Mouse (Mus musculus): ENCODE measurements around the gene Fam183b.
"Not testable (repeated sequence)": the region's sequence is repeated elsewhere in the genome, so short reads cannot be mapped to it uniquely, and the experiment has no call there.

The Fam183b gene

DNA sequence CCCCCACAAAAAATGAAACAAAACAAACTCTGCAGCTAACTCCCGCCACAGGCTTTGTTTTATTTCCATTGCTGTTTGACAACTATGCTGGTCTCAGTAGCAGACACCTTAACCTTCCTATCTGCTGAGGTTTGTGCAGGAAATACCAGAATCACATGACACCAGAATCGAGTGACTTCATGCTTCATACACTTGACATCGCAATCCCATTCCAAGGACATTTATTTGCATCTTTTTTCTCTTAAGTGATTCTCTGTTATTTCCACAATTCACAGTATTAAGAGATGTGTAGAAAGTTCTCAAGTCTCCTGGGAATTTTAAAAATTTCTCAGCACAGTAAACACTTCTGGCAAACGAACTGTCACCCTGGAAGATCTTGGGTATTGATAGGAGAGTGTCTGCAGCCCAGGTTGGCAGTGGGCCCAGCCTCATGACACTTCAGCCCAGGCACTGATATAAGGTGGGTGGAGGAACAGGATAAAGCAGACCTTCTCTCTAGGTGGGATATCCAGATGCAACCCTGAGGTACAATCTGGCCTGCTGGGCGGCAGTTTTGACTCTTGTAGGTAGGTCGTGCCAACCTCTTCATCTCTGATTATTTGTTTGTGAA lies 19.2 kb downstream of the Fam183b start, which contains the start of gene Olfr314:
Gene Olfr314, plus strand, starts transcription at position 473 of the 610 bp plus-strand sequence.
- DNase-seq (ENCODE audit: inconsistent age in 2 of 2, low spot score in 1 of 2), result no peak

DNA sequence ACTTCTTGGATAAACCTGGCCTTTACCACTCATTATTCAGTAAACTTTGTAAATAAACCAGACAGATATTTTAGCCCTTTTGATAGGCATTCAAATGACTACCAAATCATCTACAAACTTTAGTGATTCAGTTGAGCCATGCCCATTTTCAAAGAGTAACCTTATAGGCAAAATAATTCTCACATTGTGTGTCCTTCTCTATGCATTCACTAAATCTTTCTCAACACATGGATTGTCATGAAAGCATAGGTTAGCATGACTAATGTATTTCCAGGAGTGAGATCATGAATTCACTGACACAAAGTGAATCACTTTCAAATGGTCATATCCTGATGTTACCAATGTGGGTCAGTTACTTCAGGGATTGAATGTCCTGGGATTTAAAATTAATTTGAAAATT lies 28.9 kb downstream of the Fam183b start, which contains the start of gene Olfr315:
Gene Olfr315, plus strand, starts transcription at position 301 of the 400 bp plus-strand sequence.
- DNase-seq (ENCODE audit: inconsistent age in 2 of 2, low spot score in 1 of 2), result no peak

DNA sequence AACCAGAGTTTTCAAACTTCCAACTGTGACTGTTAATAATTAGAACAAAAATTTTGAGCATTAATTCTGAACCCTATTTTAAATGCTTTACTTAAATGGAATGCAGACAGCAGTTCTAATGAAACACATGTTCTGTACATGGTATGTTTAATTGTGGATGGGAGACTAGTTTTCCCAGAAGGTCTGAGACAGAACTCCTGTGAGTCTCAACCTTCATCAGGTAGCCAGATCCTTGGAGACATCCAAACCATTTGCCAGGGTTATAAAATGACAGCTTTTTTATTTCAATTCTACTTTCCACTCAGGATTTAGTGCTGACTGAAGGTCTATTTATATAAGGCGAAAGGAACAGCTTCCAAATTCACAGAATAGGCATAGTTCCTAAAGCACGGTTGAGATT lies 49.3 kb downstream of the Fam183b start, which contains the start of gene Olfr316:
Gene Olfr316, plus strand, starts transcription at position 301 of the 400 bp plus-strand sequence.
- no peak for DNase-seq (ENCODE audit: inconsistent age in 2 of 2, low spot score in 1 of 2)

DNA sequence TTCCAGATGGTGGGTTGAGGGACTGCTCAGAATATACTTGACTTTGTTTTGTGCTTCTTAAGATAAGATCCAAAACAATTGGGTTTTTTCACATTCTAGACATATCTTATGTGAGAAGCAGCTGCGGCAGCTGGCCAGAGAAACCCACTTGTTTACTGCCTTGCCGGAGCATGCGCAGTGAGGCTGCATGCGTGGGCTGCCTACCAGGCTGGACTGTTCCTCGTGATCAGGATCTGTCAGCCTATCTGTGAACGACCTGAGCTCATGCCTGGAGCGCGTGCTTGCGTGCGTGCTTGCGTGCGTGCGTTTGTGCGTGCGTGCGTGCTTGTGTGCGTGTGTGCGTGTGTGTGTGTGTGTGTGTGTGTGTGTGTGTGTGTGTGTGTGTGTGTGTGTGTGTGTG lies 50.7 kb downstream of the Fam183b start:
- not testable (repeated sequence) for DNase-seq (ENCODE audit: inconsistent age in 2 of 2, low spot score in 1 of 2)
